Mouse (Mus musculus) heart, postnatal 0 days (tissue): ENCODE measurements at regions not wholly inside any gene's neighbourhood (a gene's known extent, or its start where the extent isn't known, plus 50 kb on each side); places are given as distances from the start of the nearest gene placed in this dataset.

Experiments
- CTCF ChIP-seq: IDR thresholded peaks from 2 replicates; pipeline ENCODE4 v1.5.1; 2016; ENCODE audit warnings: antibody characterized with exemption, control low read depth, low read depth
- EP300 ChIP-seq: IDR thresholded peaks from 2 replicates; pipeline ENCODE4 v1.6.1; 2016; ENCODE audit warnings: antibody characterized with exemption, low read depth

GRCm38 (mm10) chr4:100661154-100661553 lies 115.3 kb upstream of the Cachd1 start:
- TF ChIP-seq EP300 (no peak), CTCF (no peak)
